Mouse (Mus musculus) lung, adult 2 months (tissue): ENCODE results near the gene Tanc1.

Source experiments
- CTCF ChIP-seq: fragments of 200-500 bp; IDR thresholded peaks from 2 replicates; pipeline ENCODE4 v1.5.1; 2011; ENCODE audit warnings: mild to moderate bottlenecking, low read length, control low read depth; ENCODE audit not compliant: insufficient read depth
- POLR2A ChIP-seq: fragments of 200-500 bp; IDR thresholded peaks from 2 replicates; pipeline ENCODE4 v1.6.1; 2011; ENCODE audit warnings: low read depth, mild to moderate bottlenecking, control low read depth, low read length, borderline replicate concordance; ENCODE audit errors: extremely low read depth

GRCm38 (mm10) chr2:59810039-59810438 lies 198.2 kb downstream of the Tanc1 start:
- TF ChIP-seq POLR2A: no peak
- no peak for TF ChIP-seq CTCF
